Mouse (Mus musculus) midbrain, embryonic 12.5 days (tissue): ENCODE measurements at regions not wholly inside any gene's neighbourhood (a gene's known extent, or its start where the extent isn't known, plus 50 kb on each side); places are given as distances from the start of the nearest gene placed in this dataset.
A peak's percentile ranks its signal among the peaks of the same experiment; 100 is the strongest.

Experiments used
- ATAC-seq: fragments of 200-750 bp; cut with Nextera tagmentation; 2 replicates; pipeline ENCODE4 v1.8.0; 2017; ENCODE audit warnings: low read depth, moderate TSS enrichment, moderate library complexity; ENCODE audit not compliant: low FRiP score
- H3K27ac ChIP-seq: fragments of 300-500 bp; sonication (generic); replicated peaks from 2 replicates; pipeline ENCODE4 v1.5.1; 2016; ENCODE audit warnings: mild to moderate bottlenecking
- H3K27me3 ChIP-seq: fragments of 300-500 bp; sonication (generic); 2 replicates; pipeline ENCODE4 v1.6.1; 2016; ENCODE audit warnings: mild to moderate bottlenecking
- H3K36me3 ChIP-seq: fragments of 300-500 bp; sonication (generic); 2 replicates; pipeline ENCODE4 v1.6.1; 2016
- H3K4me1 ChIP-seq: fragments of 300-500 bp; sonication (generic); 2 replicates; pipeline ENCODE4 v1.6.1; 2016
- H3K4me2 ChIP-seq: fragments of 300-500 bp; sonication (generic); replicated peaks from 2 replicates; pipeline ENCODE4 v1.6.1; 2016; ENCODE audit warnings: mild to moderate bottlenecking, moderate library complexity
- H3K4me3 ChIP-seq: fragments of 300-500 bp; sonication (generic); 2 replicates; pipeline ENCODE4 v1.5.1; 2016; ENCODE audit warnings: mild to moderate bottlenecking
- H3K9ac ChIP-seq: fragments of 300-500 bp; sonication (generic); replicated peaks from 2 replicates; pipeline ENCODE4 v1.6.1; 2016; ENCODE audit warnings: mild to moderate bottlenecking, moderate library complexity
- H3K9me3 ChIP-seq: fragments of 300-500 bp; sonication (generic); 2 replicates; pipeline ENCODE4 v1.6.1; 2016; ENCODE audit warnings: mild to moderate bottlenecking
- WGBS: fragments of 180-500 bp; shearing (Covaris S2); methylation state at CpG from one replicate; pipeline ENCODE4 v1.1.7; 2016; 5-methylcytosine and 5-hydroxymethylcytosine counted together

GRCm38 (mm10) chr11:18821384-18821783 lies 197.4 kb downstream of the Meis1 start:
- H3K27ac ChIP-seq = no peak overlapping the region
- WGBS = 58% methylated on average over 1 of the region's 1 CpGs
- no peaks in the 10 kb centered on the region for H3K9me3 ChIP-seq
- no peak overlapping the region for H3K4me3 ChIP-seq
- no peak for ATAC-seq
- no peak overlapping the region for H3K4me2 ChIP-seq
- no peaks in the 10 kb centered on the region for H3K27me3 ChIP-seq
- H3K36me3 ChIP-seq = no peaks in the 10 kb centered on the region
- H3K9ac ChIP-seq = no peak overlapping the region
- no peaks in the 10 kb centered on the region for H3K4me1 ChIP-seq

GRCm38 (mm10) chr11:18814110-18814509 lies 204.7 kb downstream of the Meis1 start:
- ATAC-seq = no peak
- no peaks in the 10 kb centered on the region for H3K9me3 ChIP-seq
- H3K9ac ChIP-seq = no peak overlapping the region
- no peak overlapping the region for H3K4me3 ChIP-seq
- no peak overlapping the region for H3K4me2 ChIP-seq
- 90% methylated on average over 3 of the region's 3 CpGs for WGBS
- no peaks in the 10 kb centered on the region for H3K4me1 ChIP-seq
- H3K27me3 ChIP-seq = no peaks in the 10 kb centered on the region
- no peaks in the 10 kb centered on the region for H3K36me3 ChIP-seq
- no peak overlapping the region for H3K27ac ChIP-seq

- H3K27ac ChIP-seq = no peak overlapping the region
- 97% methylated on average over 3 of the region's 3 CpGs for WGBS
- H3K4me3 ChIP-seq = no peak overlapping the region
- H3K4me2 ChIP-seq = no peak overlapping the region
- no peaks in the 10 kb centered on the region for H3K9me3 ChIP-seq
- H3K36me3 ChIP-seq = no peaks in the 10 kb centered on the region
- no peak for ATAC-seq
- H3K27me3 ChIP-seq = peaks cover 7% of the 10 kb centered on the region; the same call in 1 of the 2 replicates
- H3K4me1 ChIP-seq = no peaks in the 10 kb centered on the region
- H3K9ac ChIP-seq = no peak overlapping the region
Observed at GRCm38 (mm10) chr11:18767479-18767878, 251.3 kb downstream of the Meis1 start.

- 36% methylated on average over 6 of the region's 6 CpGs for whole genome bisulfite sequencing
- Histone ChIP-seq H3K4me3 (no peak overlapping the region), H3K27me3 (peaks cover 7% of the 10 kb centered on the region; the same call in 1 of the 2 replicates), H3K4me2 (no peak overlapping the region), H3K4me1 (no peaks in the 10 kb centered on the region), H3K36me3 (no peaks in the 10 kb centered on the region), H3K27ac (no peak overlapping the region), H3K9me3 (no peaks in the 10 kb centered on the region), H3K9ac (no peak overlapping the region)
- peak; percentile 80 for ATAC-seq
Observed at GRCm38 (mm10) chr11:18766458-18767016, 252.2 kb downstream of the Meis1 start.

GRCm38 (mm10) chr11:18758591-18759074 lies 260.2 kb downstream of the Meis1 start:
- peaks cover 15% of the 10 kb centered on the region for H3K4me1 ChIP-seq
- no peak overlapping the region for H3K9ac ChIP-seq
- H3K27me3 ChIP-seq = peaks cover 11% of the 10 kb centered on the region; the same call in 1 of the 2 replicates
- ATAC-seq = no peak
- H3K4me2 ChIP-seq = no peak overlapping the region
- WGBS = 73% methylated on average over 6 of the region's 6 CpGs
- no peaks in the 10 kb centered on the region for H3K9me3 ChIP-seq
- H3K4me3 ChIP-seq = no peak overlapping the region
- H3K27ac ChIP-seq = no peak overlapping the region
- H3K36me3 ChIP-seq = no peaks in the 10 kb centered on the region

GRCm38 (mm10) chr11:18756576-18756975 lies 262.2 kb downstream of the Meis1 start:
- no peaks in the 10 kb centered on the region for H3K9me3 ChIP-seq
- WGBS = 57% methylated on average over 1 of the region's 1 CpGs
- no peak overlapping the region for H3K4me2 ChIP-seq
- H3K4me3 ChIP-seq = no peak overlapping the region
- no peak overlapping the region for H3K27ac ChIP-seq
- H3K9ac ChIP-seq = no peak overlapping the region
- ATAC-seq = no peak
- H3K4me1 ChIP-seq = peaks cover 18% of the 10 kb centered on the region
- no peaks in the 10 kb centered on the region for H3K36me3 ChIP-seq
- 0 out of 2 replicates have a peak, but pooled peaks cover 9% of the 10 kb centered on the region for H3K27me3 ChIP-seq

- peak overlapping the region; percentile 2; the same call in 1 of the 2 replicates for H3K4me2 ChIP-seq
- WGBS = 42% methylated on average over 9 of the region's 9 CpGs
Observed at GRCm38 (mm10) chr11:18754732-18755525, 263.9 kb downstream of the Meis1 start.

GRCm38 (mm10) chr11:18753856-18754255 lies 264.9 kb downstream of the Meis1 start:
- WGBS = 45% methylated on average over 9 of the region's 9 CpGs
- no peak for ATAC-seq
- Histone ChIP-seq H3K4me3 (no peak overlapping the region), H3K9me3 (no peaks in the 10 kb centered on the region), H3K27ac (no peak overlapping the region), H3K4me1 (peaks cover 37% of the 10 kb centered on the region), H3K36me3 (no peaks in the 10 kb centered on the region), H3K9ac (no peak overlapping the region), H3K27me3 (0 out of 2 replicates have a peak, but pooled peaks cover 9% of the 10 kb centered on the region), H3K4me2 (no peak overlapping the region)

More at GRCm38 (mm10) chr11:18754732-18755525, 263.9 kb downstream of the Meis1 start:
- peaks cover 27% of the 10 kb centered on the region for H3K4me1 ChIP-seq
- 0 out of 2 replicates have a peak, but pooled peaks cover 9% of the 10 kb centered on the region for H3K27me3 ChIP-seq
- H3K9me3 ChIP-seq = no peaks in the 10 kb centered on the region
- H3K9ac ChIP-seq = no peak overlapping the region
- H3K4me3 ChIP-seq = no peak overlapping the region
- no peak overlapping the region for H3K27ac ChIP-seq
- ATAC-seq = no peak
- H3K36me3 ChIP-seq = no peaks in the 10 kb centered on the region

- 69% methylated on average over 1 of the region's 1 CpGs for WGBS
- Histone ChIP-seq H3K4me2 (no peak overlapping the region), H3K27ac (no peak overlapping the region), H3K36me3 (no peaks in the 10 kb centered on the region), H3K4me3 (no peak overlapping the region), H3K4me1 (peaks cover 42% of the 10 kb centered on the region), H3K27me3 (0 out of 2 replicates have a peak, but pooled peaks cover 5% of the 10 kb centered on the region), H3K9ac (no peak overlapping the region), H3K9me3 (no peaks in the 10 kb centered on the region)
- no peak for ATAC-seq
Observed at GRCm38 (mm10) chr11:18753246-18753645, 265.5 kb downstream of the Meis1 start.

- Histone ChIP-seq H3K4me2 (no peak overlapping the region), H3K27ac (no peak overlapping the region), H3K4me3 (no peak overlapping the region), H3K4me1 (peaks cover 50% of the 10 kb centered on the region), H3K9me3 (no peaks in the 10 kb centered on the region), H3K36me3 (no peaks in the 10 kb centered on the region), H3K9ac (no peak overlapping the region), H3K27me3 (0 out of 2 replicates have a peak, but pooled peaks cover 5% of the 10 kb centered on the region)
- no peak for ATAC-seq
- 22% methylated on average over 2 of the region's 2 CpGs for WGBS
Observed at GRCm38 (mm10) chr11:18752512-18752911, 266.3 kb downstream of the Meis1 start.

- Histone ChIP-seq H3K4me3 (no peak overlapping the region), H3K36me3 (no peaks in the 10 kb centered on the region), H3K27ac (no peak overlapping the region), H3K27me3 (peaks cover 5% of the 10 kb centered on the region; the same call in 1 of the 2 replicates), H3K9me3 (no peaks in the 10 kb centered on the region), H3K4me1 (peaks cover 57% of the 10 kb centered on the region), H3K4me2 (peak overlapping the region; percentile 36), H3K9ac (no peak overlapping the region)
- WGBS = 22% methylated on average over 20 of the region's 20 CpGs
- ATAC-seq = peak; percentile 52
Observed at GRCm38 (mm10) chr11:18750911-18751841, 267.6 kb downstream of the Meis1 start.
